Mouse (Mus musculus) olfactory bulb, adult 2 months (tissue): ENCODE measurements around the gene Nos3.

ENCODE experiments used
- CTCF ChIP-seq: fragments of 200-500 bp; IDR thresholded peaks from 2 replicates; pipeline ENCODE4 v1.5.1; 2012; ENCODE audit warnings: low read depth, mild to moderate bottlenecking, low read length, moderate library complexity; ENCODE audit not compliant: insufficient read depth
- POLR2A ChIP-seq: fragments of 200-500 bp; IDR thresholded peaks from 2 replicates; pipeline ENCODE4 v1.6.1; 2012; ENCODE audit warnings: mild to moderate bottlenecking, low read depth, low read length, moderate library complexity; ENCODE audit not compliant: insufficient read depth

- TF ChIP-seq CTCF = no peak
- TF ChIP-seq POLR2A = no peak
Measured at GRCm38 (mm10) chr5:24404594-24405360, 40.2 kb downstream of the Nos3 start.
